Mouse (Mus musculus) midbrain, postnatal 0 days (tissue): Measurements from ENCODE around the gene Tbpl1. TPM values are rescaled to one million over a fixed set of nuclear protein-coding genes. Genes with fewer than 3 reads are reported as not detected.

ENCODE experiments used
- ATAC-seq: fragments of 200-750 bp; cut with Nextera tagmentation; 2 replicates; pipeline ENCODE4 v1.8.0; 2017; ENCODE audit warnings: moderate number of reproducible peaks, mild to moderate bottlenecking, moderate TSS enrichment, moderate library complexity; ENCODE audit not compliant: low FRiP score
- DNase-seq: peaks from one replicate; pipeline ENCODE4 v3.0.0-alpha.2; 2015; ENCODE audit warnings: low spot score
- H3K27ac ChIP-seq: fragments of 300-500 bp; sonication (generic); 2 replicates; pipeline ENCODE4 v1.5.1; 2014; ENCODE audit warnings: low read depth, mild to moderate bottlenecking, low read length, mixed read lengths
- H3K27me3 ChIP-seq: fragments of 300-500 bp; sonication (generic); 2 replicates; pipeline ENCODE4 v1.6.1; 2014; ENCODE audit warnings: low read length, control low read depth, mixed read lengths; ENCODE audit not compliant: insufficient read depth
- H3K36me3 ChIP-seq: fragments of 300-500 bp; sonication (generic); 2 replicates; pipeline ENCODE4 v1.6.1; 2014; ENCODE audit warnings: low read length, control low read depth, mixed read lengths; ENCODE audit not compliant: insufficient read depth
- H3K4me1 ChIP-seq: fragments of 300-500 bp; sonication (generic); 2 replicates; pipeline ENCODE4 v1.6.1; 2014; ENCODE audit warnings: mild to moderate bottlenecking, control low read depth, antibody characterized with exemption, low read length, mixed read lengths; ENCODE audit not compliant: insufficient read depth
- H3K4me2 ChIP-seq: fragments of 300-500 bp; sonication (generic); 2 replicates; pipeline ENCODE4 v1.6.1; 2014; ENCODE audit warnings: low read depth, mild to moderate bottlenecking, low read length, mixed read lengths; ENCODE audit not compliant: poor library complexity, severe bottlenecking
- H3K4me3 ChIP-seq: fragments of 300-500 bp; sonication (generic); 2 replicates; pipeline ENCODE4 v1.5.1; 2014; ENCODE audit warnings: low read depth, mild to moderate bottlenecking, low read length, moderate library complexity
- H3K9ac ChIP-seq: fragments of 300-500 bp; sonication (generic); replicated peaks from 2 replicates; pipeline ENCODE4 v1.6.1; 2014; ENCODE audit warnings: mild to moderate bottlenecking, low read length, moderate library complexity, mixed read lengths; ENCODE audit not compliant: poor library complexity, severe bottlenecking
- H3K9me3 ChIP-seq: fragments of 300-500 bp; sonication (generic); 2 replicates; pipeline ENCODE4 v1.6.1; 2016; ENCODE audit warnings: low read length, control low read depth
- CTCF ChIP-seq: IDR thresholded peaks from 2 replicates; pipeline ENCODE4 v1.5.1; 2016; ENCODE audit warnings: antibody characterized with exemption, mild to moderate bottlenecking
- WGBS: fragments of 180-500 bp; shearing (Covaris S2); extraction: QIAGEN DNeasy Blood & Tissue Kit; methylation state at CpG from one replicate; pipeline ENCODE4 v1.1.7; 2014; 5-methylcytosine and 5-hydroxymethylcytosine counted together
- polyA plus RNA-seq: library from polyadenylated mRNA; unstranded; fragments of >200 nt; fragmentation: Nextera tagmentation; extraction: Ambion mirVana; gene quantifications from 2 replicates; pipeline ENCODE4 v1.2.1, GENCODE M21; 2015
- total RNA-seq: library from RNA; depleted of rRNA; stranded (reverse); fragments of >200 nt; gene quantifications from 2 replicates; pipeline ENCODE4 v1.2.3, GENCODE M21; 2014

The Tbpl1 gene
- total and polyA plus RNA-seq, 2 experiments from 2014 or later, result 36.6 to 62.2 TPM

GRCm38 (mm10) chr10:22754240-22754639 is 22.5 kb upstream of the Tbpl1 start:
- DNase-seq, result no peak
- H3K9ac ChIP-seq, result no peak overlapping the region
- WGBS, result 87% methylated on average over 1 of the region's 1 CpGs
- H3K4me3 ChIP-seq, result no peak overlapping the region
- H3K27ac ChIP-seq, result no peak overlapping the region
- no peaks in the 10 kb centered on the region for H3K4me1 ChIP-seq
- ATAC-seq, result no peak
- no peak for TF ChIP-seq CTCF
- no peaks in the 10 kb centered on the region for H3K36me3 ChIP-seq
- no peaks in the 10 kb centered on the region for H3K27me3 ChIP-seq
- H3K9me3 ChIP-seq, result no peaks in the 10 kb centered on the region
- no peak overlapping the region for H3K4me2 ChIP-seq

- no peak for TF ChIP-seq CTCF
- no peak overlapping the region for H3K27ac ChIP-seq
- H3K4me1 ChIP-seq, result peaks cover 4% of the 10 kb centered on the region; the same call in 1 of the 2 replicates
- H3K27me3 ChIP-seq, result no peaks in the 10 kb centered on the region
- no peak overlapping the region for H3K4me3 ChIP-seq
- H3K36me3 ChIP-seq, result no peaks in the 10 kb centered on the region
- no peak for ATAC-seq
- H3K4me2 ChIP-seq, result no peak overlapping the region
- 79% methylated on average over 5 of the region's 5 CpGs for WGBS
- DNase-seq, result no peak
- no peaks in the 10 kb centered on the region for H3K9me3 ChIP-seq
- no peak overlapping the region for H3K9ac ChIP-seq
Observed at GRCm38 (mm10) chr10:22751175-22751682, 19.5 kb upstream of the Tbpl1 start.

GRCm38 (mm10) chr10:22746334-22747322 is 14.9 kb upstream of the Tbpl1 start:
- peak; percentile 96 for ATAC-seq
- Histone ChIP-seq H3K4me2 (no peak overlapping the region), H3K4me1 (peaks cover 4% of the 10 kb centered on the region; the same call in 1 of the 2 replicates), H3K36me3 (no peaks in the 10 kb centered on the region), H3K9me3 (no peaks in the 10 kb centered on the region), H3K4me3 (no peak overlapping the region), H3K27me3 (no peaks in the 10 kb centered on the region), H3K27ac (peak overlapping the region; percentile 57), H3K9ac (no peak overlapping the region; the same call in 1 of the 2 replicates)
- peak; percentile 95 for DNase-seq
- WGBS, result 41% methylated on average over 13 of the region's 13 CpGs
- TF ChIP-seq CTCF, result peak; percentile 8; the same call in 1 of the 2 replicates

GRCm38 (mm10) chr10:22745922-22746321 is 14.2 kb upstream of the Tbpl1 start:
- peak; percentile 55 for ATAC-seq
- DNase-seq, result no peak
- H3K27me3 ChIP-seq, result no peaks in the 10 kb centered on the region
- no peak overlapping the region for H3K9ac ChIP-seq
- no peak overlapping the region for H3K4me3 ChIP-seq
- H3K27ac ChIP-seq, result peak overlapping the region; percentile 57; the same call in 1 of the 2 replicates
- H3K4me1 ChIP-seq, result peaks cover 4% of the 10 kb centered on the region; the same call in 1 of the 2 replicates
- no peak overlapping the region for H3K4me2 ChIP-seq
- WGBS, result 54% methylated on average over 7 of the region's 7 CpGs
- H3K9me3 ChIP-seq, result no peaks in the 10 kb centered on the region
- H3K36me3 ChIP-seq, result no peaks in the 10 kb centered on the region
- no peak for TF ChIP-seq CTCF

GRCm38 (mm10) chr10:22732181-22732580 is 443 bp upstream of the Tbpl1 start:
- ATAC-seq (no peak), DNase-seq (no peak)
- H3K4me1 ChIP-seq, result peaks cover 13% of the 10 kb centered on the region
- H3K4me2 ChIP-seq, result peak overlapping the region; percentile 95
- TF ChIP-seq CTCF, result no peak
- peak overlapping the region; percentile 97; the same call in 1 of the 2 replicates for H3K27ac ChIP-seq
- H3K9me3 ChIP-seq, result no peaks in the 10 kb centered on the region
- H3K36me3 ChIP-seq, result no peaks in the 10 kb centered on the region
- H3K27me3 ChIP-seq, result no peaks in the 10 kb centered on the region
- H3K9ac ChIP-seq, result peak overlapping the region; percentile 94
- peak overlapping the region; percentile 99 for H3K4me3 ChIP-seq
- WGBS, result 54% methylated on average over 10 of the region's 10 CpGs

GRCm38 (mm10) chr10:22730992-22731271 is 806 bp downstream of the Tbpl1 start:
- TF ChIP-seq CTCF, result no peak
- Histone ChIP-seq H3K27me3 (no peaks in the 10 kb centered on the region), H3K4me1 (peaks cover 13% of the 10 kb centered on the region), H3K36me3 (no peaks in the 10 kb centered on the region), H3K9me3 (no peaks in the 10 kb centered on the region), H3K4me2 (peak overlapping the region; percentile 72), H3K4me3 (peak overlapping the region; percentile 99), H3K27ac (peak overlapping the region; percentile 97), H3K9ac (peak overlapping the region; percentile 94)
- DNase-seq, result no peak
- whole genome bisulfite sequencing, result 0% methylated on average over 33 of the region's 33 CpGs
- ATAC-seq, result peak; percentile 66; the same call in 1 of the 2 replicates
